Mouse (Mus musculus) heart, embryonic 13.5 days (tissue): ENCODE measurements around the gene Atp6v0c. TPM values are rescaled to one million over a fixed set of nuclear protein-coding genes. Genes with fewer than 3 reads are reported as not detected.
"Not testable (repeated sequence)": the region's sequence is repeated elsewhere in the genome, so short reads cannot be mapped to it uniquely, and the experiment has no call there.

ENCODE experiments used
- ATAC-seq: fragments of 200-750 bp; cut with Nextera tagmentation; 2 replicates; pipeline ENCODE4 v1.8.0; 2017; ENCODE audit warnings: moderate TSS enrichment; ENCODE audit not compliant: insufficient number of reproducible peaks, low FRiP score, low TSS enrichment; ENCODE audit errors: extremely low read depth
- H3K27ac ChIP-seq: fragments of 300-500 bp; sonication (generic); replicated peaks from 2 replicates; pipeline ENCODE4 v1.5.1; 2015; ENCODE audit warnings: moderate library complexity, mild to moderate bottlenecking, inconsistent platforms
- H3K27me3 ChIP-seq: fragments of 300-500 bp; sonication (generic); replicated peaks from 2 replicates; pipeline ENCODE4 v1.6.1; 2015; ENCODE audit warnings: mild to moderate bottlenecking, inconsistent platforms
- H3K36me3 ChIP-seq: fragments of 300-500 bp; sonication (generic); 2 replicates; pipeline ENCODE4 v1.6.1; 2015; ENCODE audit warnings: mild to moderate bottlenecking, inconsistent platforms
- H3K4me1 ChIP-seq: fragments of 300-500 bp; sonication (generic); 2 replicates; pipeline ENCODE4 v1.6.1; 2015; ENCODE audit warnings: inconsistent platforms
- H3K4me2 ChIP-seq: fragments of 300-500 bp; sonication (generic); 2 replicates; pipeline ENCODE4 v1.6.1; 2015; ENCODE audit warnings: inconsistent platforms, mild to moderate bottlenecking, moderate library complexity
- H3K4me3 ChIP-seq: fragments of 300-500 bp; sonication (generic); 2 replicates; pipeline ENCODE4 v1.5.1; 2015; ENCODE audit warnings: moderate library complexity, mild to moderate bottlenecking, inconsistent platforms
- H3K9ac ChIP-seq: fragments of 300-500 bp; sonication (generic); 2 replicates; pipeline ENCODE4 v1.6.1; 2015; ENCODE audit warnings: inconsistent platforms, mild to moderate bottlenecking, moderate library complexity
- H3K9me3 ChIP-seq: fragments of 300-500 bp; sonication (generic); 2 replicates; pipeline ENCODE4 v1.6.1; 2016; ENCODE audit warnings: inconsistent platforms
- WGBS: fragments of 180-500 bp; shearing (Covaris S2); methylation state at CpG from one replicate; pipeline ENCODE4 v1.1.7; 2015; ENCODE audit warnings: mixed read lengths; 5-methylcytosine and 5-hydroxymethylcytosine counted together
- polyA plus RNA-seq: library from polyadenylated mRNA; unstranded; fragments of >200 nt; fragmentation: Nextera tagmentation; extraction: Ambion mirVana; gene quantifications from 2 replicates; pipeline ENCODE4 v1.2.1, GENCODE M21; 2015

Gene Atp6v0c
- polyA plus RNA-seq, 1 experiment from 2014 or later = 544 TPM

GRCm38 (mm10) chr17:24132919-24133318, 36.6 kb downstream of the Atp6v0c start:
- H3K4me2 ChIP-seq, ATAC-seq: not testable (repeated sequence)
- WGBS = 86% methylated on average over 4 of the region's 4 CpGs

GRCm38 (mm10) chr17:24131570-24131969, 37.9 kb downstream of the Atp6v0c start:
- Histone ChIP-seq H3K36me3 (0 out of 2 replicates have a peak, but pooled peaks cover 3% of the 10 kb centered on the region), H3K9ac (no peak overlapping the region), H3K4me1 (peaks cover 17% of the 10 kb centered on the region), H3K27ac (no peak overlapping the region), H3K9me3 (no peaks in the 10 kb centered on the region), H3K4me2 (no peak overlapping the region), H3K4me3 (no peak overlapping the region), H3K27me3 (no peaks in the 10 kb centered on the region)
- no peak for ATAC-seq
- 89% methylated on average over 3 of the region's 3 CpGs for WGBS

More at GRCm38 (mm10) chr17:24132919-24133318, 36.6 kb downstream of the Atp6v0c start:
- H3K4me1 ChIP-seq = peaks cover 29% of the 10 kb centered on the region
- not testable (repeated sequence) for H3K27ac ChIP-seq, H3K36me3 ChIP-seq, H3K9me3 ChIP-seq, H3K4me3 ChIP-seq, H3K9ac ChIP-seq, H3K27me3 ChIP-seq

- not testable (repeated sequence) for H3K4me3 ChIP-seq, H3K36me3 ChIP-seq, H3K27me3 ChIP-seq, H3K27ac ChIP-seq, ATAC-seq, H3K9me3 ChIP-seq, H3K4me2 ChIP-seq, H3K4me1 ChIP-seq, H3K9ac ChIP-seq
- WGBS = 87% methylated on average over 4 of the region's 4 CpGs
These were observed 40.3 kb downstream of the Atp6v0c start for GRCm38 (mm10) chr17:24129246-24129645.

GRCm38 (mm10) chr17:24127592-24127991, 41.9 kb downstream of the Atp6v0c start:
- ATAC-seq = no peak
- whole genome bisulfite sequencing = 90% methylated on average over 1 of the region's 1 CpGs

GRCm38 (mm10) chr17:24126801-24127200, 42.7 kb downstream of the Atp6v0c start:
- Histone ChIP-seq H3K9me3 (no peaks in the 10 kb centered on the region), H3K4me1 (peaks cover 5% of the 10 kb centered on the region; the same call in 1 of the 2 replicates), H3K9ac (no peak overlapping the region), H3K27me3 (no peaks in the 10 kb centered on the region), H3K36me3 (peaks cover 5% of the 10 kb centered on the region; the same call in 1 of the 2 replicates), H3K4me3 (no peak overlapping the region), H3K4me2 (no peak overlapping the region), H3K27ac (no peak overlapping the region)
- WGBS = 80% methylated on average over 3 of the region's 3 CpGs
- no peak for ATAC-seq

More at GRCm38 (mm10) chr17:24127592-24127991, 41.9 kb downstream of the Atp6v0c start:
- Histone ChIP-seq H3K27me3 (no peaks in the 10 kb centered on the region), H3K4me2 (no peak overlapping the region), H3K36me3 (no peaks in the 10 kb centered on the region), H3K4me3 (no peak overlapping the region), H3K4me1 (peaks cover 5% of the 10 kb centered on the region; the same call in 1 of the 2 replicates), H3K9me3 (no peaks in the 10 kb centered on the region), H3K27ac (no peak overlapping the region), H3K9ac (no peak overlapping the region)

GRCm38 (mm10) chr17:24119446-24119845, 50.1 kb downstream of the Atp6v0c start:
- Histone ChIP-seq H3K9ac (no peak overlapping the region), H3K4me2 (no peak overlapping the region), H3K27ac (no peak overlapping the region), H3K9me3 (no peaks in the 10 kb centered on the region), H3K27me3 (no peaks in the 10 kb centered on the region), H3K36me3 (peaks cover 7% of the 10 kb centered on the region; the same call in 1 of the 2 replicates), H3K4me3 (no peak overlapping the region), H3K4me1 (peaks cover 22% of the 10 kb centered on the region)
- no peak for ATAC-seq
- WGBS = 70% methylated on average over 3 of the region's 3 CpGs

Other genes starting within 250 kb of the Atp6v0c start
- gene Sbp, start 228.0 kb downstream of the Atp6v0c start, polyA plus RNA-seq = not detected in 2 replicates
- not detected in 2 replicates for gene Sbpl, start 214.4 kb downstream of the Atp6v0c start, polyA plus RNA-seq
- gene Prss30, start 189.1 kb downstream of the Atp6v0c start, polyA plus RNA-seq = 0.10 TPM in 1 of 2 replicates, not detected in the other
- gene Prss22, start 171.6 kb downstream of the Atp6v0c start, polyA plus RNA-seq = 0.15 TPM in 1 of 2 replicates, not detected in the other
- 0.34 and 0.35 TPM in 2 replicates for gene Prss27, start 131.6 kb downstream of the Atp6v0c start, polyA plus RNA-seq
- gene Kctd5, start 96.2 kb downstream of the Atp6v0c start, polyA plus RNA-seq = 39.9 and 40.8 TPM in 2 replicates
- 30.7 and 35.1 TPM in 2 replicates for gene Pdpk1, start 18.8 kb downstream of the Atp6v0c start, polyA plus RNA-seq
- 27.0 and 31.2 TPM in 2 replicates for gene Amdhd2, start 5.9 kb downstream of the Atp6v0c start, polyA plus RNA-seq
- 4.2 and 5.2 TPM in 2 replicates for gene Tbc1d24, start 35.9 kb upstream of the Atp6v0c start, polyA plus RNA-seq
- gene Ntn3, start 39.8 kb upstream of the Atp6v0c start, polyA plus RNA-seq = 1.9 and 2.0 TPM in 2 replicates
- 6.2 and 7.0 TPM in 2 replicates for gene Tedc2, start 51.1 kb upstream of the Atp6v0c start, polyA plus RNA-seq
- gene Ccnf, start 81.8 kb upstream of the Atp6v0c start, polyA plus RNA-seq = 37.2 and 38.4 TPM in 2 replicates
- 0.11 TPM in 1 of 2 replicates, not detected in the other for gene Abca17, start 181.4 kb upstream of the Atp6v0c start, polyA plus RNA-seq
- 6.2 and 6.4 TPM in 2 replicates for gene Abca3, start 182.2 kb upstream of the Atp6v0c start, polyA plus RNA-seq
- 234 and 235 TPM in 2 replicates for gene Rnps1, start 244.9 kb upstream of the Atp6v0c start, polyA plus RNA-seq